Mouse (Mus musculus): Measurements from ENCODE around the gene Sept4.

- TF ChIP-seq CTCF (IDR thresholded peaks at IDR 0.05; ENCODE audit: borderline replicate concordance, insufficient read depth, low read depth, low read length) (no peak), POLR2A (IDR thresholded peaks at IDR 0.05; ENCODE audit: borderline replicate concordance, insufficient read depth, low read length) (no peak)
These were observed 2.8 kb downstream of the Sept4 start for GRCm38 (mm10) chr11:87571361-87571950.
